Mouse (Mus musculus) stomach, postnatal 0 days (tissue): ENCODE data around the gene Gpd1l.

Experiments
- CTCF ChIP-seq: IDR thresholded peaks from 2 replicates; pipeline ENCODE4 v1.5.1; 2016; ENCODE audit warnings: antibody characterized with exemption, low read depth, mild to moderate bottlenecking, moderate library complexity
- EP300 ChIP-seq: optimal IDR thresholded peaks from 2 replicates; pipeline ENCODE3; 2016; ENCODE audit warnings: antibody characterized with exemption

DNA sequence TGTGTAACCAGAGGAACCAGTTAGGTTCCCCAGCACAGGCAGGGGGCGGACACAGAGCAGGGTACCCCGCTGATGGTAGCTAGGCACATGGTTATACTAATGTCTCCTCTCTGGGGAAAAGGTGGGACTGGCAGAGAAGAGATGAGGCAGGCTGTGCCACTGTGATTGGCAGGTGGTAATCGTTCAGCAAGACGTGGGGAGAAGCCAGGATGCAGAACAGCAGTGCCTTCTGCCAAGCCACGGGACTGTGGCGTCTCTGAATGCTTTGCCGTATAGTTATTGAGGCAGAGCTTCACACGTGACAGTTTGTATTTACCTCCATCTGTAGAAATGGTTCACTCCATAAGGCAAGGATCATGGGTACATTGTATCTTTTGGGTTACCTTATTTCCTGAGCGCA lies 79.1 kb downstream of the Gpd1l start:
- TF ChIP-seq EP300 (no peak), CTCF (no peak)
